Mouse (Mus musculus): Measurements from ENCODE around the gene Fam57b. TPM values are rescaled to one million over a fixed set of nuclear protein-coding genes. Genes with fewer than 3 reads are reported as not detected.

Fam57b gene
- polyA plus RNA-seq, 1 experiment from 2014 or later: 0.13 TPM

- Histone ChIP-seq H3K4me1 (replicated peaks) (peaks cover 66% of the 10 kb centered on the region), H3K9ac (peak overlapping the region; percentile 9; the same call in 1 of the 2 replicates), H3K27me3 (no peaks in the 10 kb centered on the region), H3K4me2 (no peak overlapping the region), H3K9me3 (replicated peaks) (no peaks in the 10 kb centered on the region), H3K36me3 (peaks cover 43% of the 10 kb centered on the region), H3K27ac (0 out of 2 replicates have a peak overlapping the region, but pooled peaks have one; percentile 12), H3K4me3 (replicated peaks) (no peak overlapping the region)
- ATAC-seq (ENCODE audit: low read depth) (no peak), DNase-seq (no peak)
- 51% methylated on average over 17 of the region's 17 CpGs for WGBS (ENCODE audit: insufficient replicate concordance)
These were observed 34.9 kb upstream of the Fam57b start for GRCm38 (mm10) chr7:126762471-126763008.

DNA sequence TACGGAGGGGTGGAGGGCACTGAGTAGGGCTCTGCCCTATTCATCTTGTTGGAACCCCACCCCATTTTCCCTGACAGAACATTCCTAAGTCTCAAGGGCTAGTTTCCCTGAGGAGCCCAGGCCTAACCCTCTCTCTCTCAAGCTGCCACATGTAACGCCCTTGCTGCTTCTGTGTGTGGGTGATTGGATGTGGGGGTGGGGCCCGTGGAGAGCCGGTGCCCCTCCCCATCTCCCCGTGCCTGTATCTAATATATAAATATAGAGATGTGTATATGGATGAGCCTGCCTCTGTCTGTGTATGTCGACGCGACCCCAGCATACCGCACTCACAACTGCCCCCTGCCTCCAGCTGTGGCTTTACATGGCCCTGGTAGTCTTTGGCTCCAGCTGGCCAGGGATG is 31.9 kb upstream of the Fam57b start:
- Histone ChIP-seq H3K27ac (no peak overlapping the region), H3K9me3 (replicated peaks) (no peaks in the 10 kb centered on the region), H3K4me3 (replicated peaks) (no peak overlapping the region), H3K36me3 (peaks cover 52% of the 10 kb centered on the region), H3K9ac (peak overlapping the region; percentile 15; the same call in 1 of the 2 replicates), H3K27me3 (no peaks in the 10 kb centered on the region), H3K4me2 (no peak overlapping the region), H3K4me1 (replicated peaks) (peaks cover 51% of the 10 kb centered on the region)
- 58% methylated on average over 9 of the region's 9 CpGs for WGBS (ENCODE audit: insufficient replicate concordance)
- no peak for DNase-seq
- ATAC-seq (ENCODE audit: low read depth): 0 out of 2 replicates have a peak, but pooled peaks have one; percentile 22

DNA sequence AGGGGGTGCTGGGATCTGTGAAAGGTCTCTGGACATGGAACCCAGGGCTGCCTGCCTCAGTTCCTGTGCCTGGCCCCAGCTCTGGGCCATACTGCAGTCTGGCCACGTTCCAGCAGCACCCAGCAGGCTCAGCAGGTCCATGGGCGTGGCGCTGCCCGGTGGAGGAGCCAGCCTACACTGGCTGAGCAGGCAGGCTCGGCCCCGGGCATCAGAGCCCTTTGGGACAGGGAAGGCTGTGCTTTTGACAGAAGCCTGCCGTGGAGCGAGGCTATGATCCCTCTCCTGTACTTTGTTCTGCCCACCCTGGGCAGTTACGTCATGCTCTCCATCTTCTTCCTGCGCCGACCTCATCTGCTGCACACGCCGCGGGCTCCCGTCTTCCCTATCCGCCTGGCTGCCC is 31.3 kb upstream of the Fam57b start, which contains the start of gene Gdpd3:
Gdpd3 (plus strand) TSS at position 134 of the 400 bp plus-strand sequence.
- Histone ChIP-seq H3K9me3 (replicated peaks) (no peaks in the 10 kb centered on the region), H3K4me2 (no peak within 1 kb of the TSS), H3K36me3 (peaks cover 52% of the 10 kb centered on the region), H3K9ac (peak within 1 kb of the TSS; percentile 15; the same call in 1 of the 2 replicates), H3K4me3 (replicated peaks) (no peak within 1 kb of the TSS), H3K4me1 (replicated peaks) (peaks cover 45% of the 10 kb centered on the region), H3K27ac (no peak within 1 kb of the TSS), H3K27me3 (no peaks in the 10 kb centered on the region)
- DNase-seq (no peak), ATAC-seq (ENCODE audit: low read depth) (no peak)
- WGBS (ENCODE audit: insufficient replicate concordance): 81% methylated on average over 16 of the region's 16 CpGs

- H3K27ac ChIP-seq: no peak overlapping the region
- H3K4me1 ChIP-seq (replicated peaks): peaks cover 37% of the 10 kb centered on the region
- WGBS (ENCODE audit: insufficient replicate concordance): 86% methylated on average over 8 of the region's 8 CpGs
- H3K36me3 ChIP-seq: peaks cover 52% of the 10 kb centered on the region
- no peaks in the 10 kb centered on the region for H3K27me3 ChIP-seq
- ATAC-seq (ENCODE audit: low read depth) (no peak), DNase-seq (no peak)
- no peak overlapping the region for H3K4me3 ChIP-seq (replicated peaks)
- H3K4me2 ChIP-seq: no peak overlapping the region
- H3K9me3 ChIP-seq (replicated peaks): no peaks in the 10 kb centered on the region
- H3K9ac ChIP-seq: no peak overlapping the region
These were observed 30.5 kb upstream of the Fam57b start for GRCm38 (mm10) chr7:126767001-126767400.

GRCm38 (mm10) chr7:126770784-126771183 is 26.7 kb upstream of the Fam57b start:
- Histone ChIP-seq H3K36me3 (peaks cover 24% of the 10 kb centered on the region), H3K4me2 (no peak overlapping the region), H3K27ac (no peak overlapping the region), H3K9ac (no peak overlapping the region), H3K27me3 (no peaks in the 10 kb centered on the region), H3K4me3 (replicated peaks) (no peak overlapping the region), H3K4me1 (replicated peaks) (peaks cover 24% of the 10 kb centered on the region), H3K9me3 (replicated peaks) (no peaks in the 10 kb centered on the region)
- DNase-seq (no peak), ATAC-seq (ENCODE audit: low read depth) (no peak)
- 54% methylated on average over 12 of the region's 12 CpGs for WGBS (ENCODE audit: insufficient replicate concordance)

DNA sequence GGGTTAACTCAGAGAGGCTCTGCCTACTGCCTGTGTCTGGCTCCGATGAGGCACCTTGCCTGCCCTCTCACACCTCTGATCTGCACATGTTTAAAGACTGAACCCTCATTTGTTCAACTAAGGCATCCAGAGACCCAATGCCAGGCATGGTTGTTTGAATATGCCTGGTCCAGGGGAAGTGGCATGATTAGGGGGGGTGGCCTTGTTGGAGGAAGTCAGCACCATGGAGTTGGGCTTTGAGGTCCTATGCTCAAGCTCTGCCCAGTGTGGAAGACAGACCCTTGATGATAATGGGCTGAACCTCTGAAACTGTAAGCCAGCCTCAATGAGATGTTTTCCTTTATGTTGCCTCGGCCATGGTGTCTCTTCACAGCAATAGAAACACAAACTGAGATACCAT is 24.1 kb upstream of the Fam57b start:
- no peak for DNase-seq
- Histone ChIP-seq H3K4me3 (replicated peaks) (no peak overlapping the region), H3K9me3 (replicated peaks) (no peaks in the 10 kb centered on the region), H3K27me3 (no peaks in the 10 kb centered on the region), H3K9ac (no peak overlapping the region), H3K4me1 (replicated peaks) (peaks cover 38% of the 10 kb centered on the region), H3K36me3 (peaks cover 12% of the 10 kb centered on the region), H3K27ac (no peak overlapping the region), H3K4me2 (no peak overlapping the region)
- WGBS (ENCODE audit: insufficient replicate concordance): 86% methylated on average over 2 of the region's 2 CpGs
- ATAC-seq (ENCODE audit: low read depth): no peak

DNA sequence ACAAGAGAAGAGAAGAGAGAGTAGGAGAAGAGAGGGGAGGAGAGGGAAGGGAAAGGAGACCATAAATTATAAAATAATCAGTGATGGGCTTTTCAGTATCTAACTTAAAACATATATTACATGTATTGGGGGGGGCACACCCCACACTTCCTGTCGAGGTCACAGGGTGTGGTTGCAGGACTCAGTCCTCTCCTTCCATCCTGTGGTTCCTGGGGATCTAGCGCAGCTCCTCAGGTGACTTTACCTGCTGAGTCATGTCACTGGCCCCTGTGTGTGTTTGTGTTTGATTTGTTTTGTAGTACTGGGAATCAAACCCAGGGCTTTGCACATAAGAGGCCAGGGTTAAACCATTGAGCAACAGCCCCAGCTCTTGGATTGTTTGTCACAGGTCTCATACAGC is 23.0 kb upstream of the Fam57b start:
- Histone ChIP-seq H3K9ac (no peak overlapping the region), H3K27ac (no peak overlapping the region), H3K36me3 (peaks cover 16% of the 10 kb centered on the region), H3K27me3 (no peaks in the 10 kb centered on the region), H3K4me3 (replicated peaks) (no peak overlapping the region), H3K4me2 (no peak overlapping the region), H3K9me3 (replicated peaks) (no peaks in the 10 kb centered on the region), H3K4me1 (replicated peaks) (peaks cover 48% of the 10 kb centered on the region)
- WGBS (ENCODE audit: insufficient replicate concordance): 47% methylated on average over 2 of the region's 2 CpGs
- DNase-seq: no peak
- no peak for ATAC-seq (ENCODE audit: low read depth)

GRCm38 (mm10) chr7:126775185-126775977 is 22.1 kb upstream of the Fam57b start:
- Histone ChIP-seq H3K27me3 (no peaks in the 10 kb centered on the region), H3K4me3 (replicated peaks) (no peak overlapping the region), H3K9ac (peak overlapping the region; percentile 51; the same call in 1 of the 2 replicates), H3K9me3 (replicated peaks) (no peaks in the 10 kb centered on the region), H3K36me3 (peaks cover 16% of the 10 kb centered on the region), H3K27ac (no peak overlapping the region; the same call in 1 of the 2 replicates), H3K4me2 (peak overlapping the region; percentile 95), H3K4me1 (replicated peaks) (peaks cover 57% of the 10 kb centered on the region)
- WGBS (ENCODE audit: insufficient replicate concordance): 71% methylated on average over 10 of the region's 10 CpGs
- ATAC-seq (ENCODE audit: low read depth): no peak
- no peak for DNase-seq

DNA sequence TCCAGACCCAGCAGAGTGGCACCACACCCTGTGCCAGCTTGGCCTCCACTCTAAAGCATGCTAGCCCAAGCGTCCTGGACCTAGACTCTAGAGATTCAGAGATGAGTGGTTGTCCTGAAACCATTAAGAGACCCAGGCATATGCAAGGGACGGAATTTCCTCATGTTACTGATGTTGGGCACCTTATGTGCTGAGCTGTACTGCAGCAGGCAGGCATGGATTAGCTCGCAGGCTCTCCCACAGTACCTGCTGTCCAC is 21.6 kb upstream of the Fam57b start:
- H3K36me3 ChIP-seq: peaks cover 16% of the 10 kb centered on the region
- DNase-seq (no peak), ATAC-seq (ENCODE audit: low read depth) (no peak)
- H3K9me3 ChIP-seq (replicated peaks): no peaks in the 10 kb centered on the region
- peak overlapping the region; percentile 85; the same call in 1 of the 2 replicates for H3K4me3 ChIP-seq (replicated peaks)
- H3K9ac ChIP-seq: peak overlapping the region; percentile 51; the same call in 1 of the 2 replicates
- peak overlapping the region; percentile 95 for H3K4me2 ChIP-seq
- peaks cover 62% of the 10 kb centered on the region for H3K4me1 ChIP-seq (replicated peaks)
- no peaks in the 10 kb centered on the region for H3K27me3 ChIP-seq
- WGBS (ENCODE audit: insufficient replicate concordance): 68% methylated on average over 3 of the region's 3 CpGs
- peak overlapping the region; percentile 94 for H3K27ac ChIP-seq

GRCm38 (mm10) chr7:126776598-126777057 is 20.8 kb upstream of the Fam57b start, which contains the start of gene Ypel3:
Gene Ypel3, plus strand, starts transcription at chr7:126776955.
- ATAC-seq (ENCODE audit: low read depth): peak; percentile 91
- Histone ChIP-seq H3K36me3 (peaks cover 16% of the 10 kb centered on the region), H3K4me1 (replicated peaks) (peaks cover 69% of the 10 kb centered on the region), H3K4me3 (replicated peaks) (peak within 1 kb of the TSS; percentile 85), H3K27ac (peak within 1 kb of the TSS; percentile 94), H3K4me2 (peak within 1 kb of the TSS; percentile 95), H3K9me3 (replicated peaks) (no peaks in the 10 kb centered on the region), H3K9ac (peak within 1 kb of the TSS; percentile 98), H3K27me3 (no peaks in the 10 kb centered on the region)
- WGBS (ENCODE audit: insufficient replicate concordance): under 1% methylated on average over 36 of the region's 37 CpGs
- DNase-seq: peak; percentile 94

GRCm38 (mm10) chr7:126777476-126777875 is 20.0 kb upstream of the Fam57b start:
- H3K4me1 ChIP-seq (replicated peaks): peaks cover 78% of the 10 kb centered on the region
- H3K27ac ChIP-seq: peak overlapping the region; percentile 94
- H3K27me3 ChIP-seq: no peaks in the 10 kb centered on the region
- peaks cover 16% of the 10 kb centered on the region for H3K36me3 ChIP-seq
- 63% methylated on average over 10 of the region's 10 CpGs for WGBS (ENCODE audit: insufficient replicate concordance)
- H3K4me3 ChIP-seq (replicated peaks): peak overlapping the region; percentile 85
- H3K4me2 ChIP-seq: peak overlapping the region; percentile 95
- no peak for ATAC-seq (ENCODE audit: low read depth)
- H3K9me3 ChIP-seq (replicated peaks): no peaks in the 10 kb centered on the region
- peak overlapping the region; percentile 98 for H3K9ac ChIP-seq
- no peak for DNase-seq

Measured in liver, embryonic 13.5 days (tissue).